Mouse (Mus musculus): ENCODE measurements around the gene Dennd1a.

- TF ChIP-seq CTCF (IDR thresholded peaks at IDR 0.05; ENCODE audit: low read depth, low read length) = no peak
- TF ChIP-seq EP300 (IDR thresholded peaks at IDR 0.05; ENCODE audit: insufficient read depth, low read depth, low read length) = no peak
- no peak for TF ChIP-seq POLR2A (IDR thresholded peaks at IDR 0.05; ENCODE audit: insufficient read depth, low read length)
These were observed 345.4 kb downstream of the Dennd1a start for GRCm38 (mm10) chr2:37941741-37942140.

Measured in ES-Bruce4 (cell line).